Mouse (Mus musculus) central nervous system, embryonic 11.5 days (tissue): Measurements from ENCODE around the gene Wsb2. TPM values are rescaled to one million over a fixed set of nuclear protein-coding genes. Genes with fewer than 3 reads are reported as not detected.

Experiments used
- polyA plus RNA-seq: library from polyadenylated mRNA; depleted of rRNA; stranded (reverse); fragments of >200 nt; gene quantifications from 2 replicates; pipeline ENCODE4 v1.2.3, GENCODE M21; 2012; rRNA removed

Wsb2 gene
- 56.5 and 70.5 TPM in 2 replicates for polyA plus RNA-seq

DNA sequence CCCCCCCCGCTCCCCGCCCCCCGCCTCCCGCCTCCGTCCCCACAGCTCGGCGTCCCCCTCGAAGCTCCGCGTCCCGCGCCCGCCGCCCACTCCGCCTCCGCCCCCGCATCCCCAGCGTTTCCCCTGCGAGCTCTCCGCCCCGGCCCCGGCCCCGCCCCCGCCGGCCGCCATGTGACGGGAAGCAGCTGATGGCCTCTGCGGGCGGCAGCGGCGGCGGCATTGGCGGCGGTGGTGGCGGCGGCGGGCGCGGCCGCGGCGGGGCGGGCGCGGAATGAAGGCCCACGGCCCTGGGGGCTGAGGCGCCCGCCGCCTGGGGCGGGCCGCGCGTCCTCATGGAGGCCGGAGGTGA, at the start of gene Wsb2:
Wsb2 (plus strand) TSS at position 176 of the 349 bp plus-strand sequence.

DNA sequence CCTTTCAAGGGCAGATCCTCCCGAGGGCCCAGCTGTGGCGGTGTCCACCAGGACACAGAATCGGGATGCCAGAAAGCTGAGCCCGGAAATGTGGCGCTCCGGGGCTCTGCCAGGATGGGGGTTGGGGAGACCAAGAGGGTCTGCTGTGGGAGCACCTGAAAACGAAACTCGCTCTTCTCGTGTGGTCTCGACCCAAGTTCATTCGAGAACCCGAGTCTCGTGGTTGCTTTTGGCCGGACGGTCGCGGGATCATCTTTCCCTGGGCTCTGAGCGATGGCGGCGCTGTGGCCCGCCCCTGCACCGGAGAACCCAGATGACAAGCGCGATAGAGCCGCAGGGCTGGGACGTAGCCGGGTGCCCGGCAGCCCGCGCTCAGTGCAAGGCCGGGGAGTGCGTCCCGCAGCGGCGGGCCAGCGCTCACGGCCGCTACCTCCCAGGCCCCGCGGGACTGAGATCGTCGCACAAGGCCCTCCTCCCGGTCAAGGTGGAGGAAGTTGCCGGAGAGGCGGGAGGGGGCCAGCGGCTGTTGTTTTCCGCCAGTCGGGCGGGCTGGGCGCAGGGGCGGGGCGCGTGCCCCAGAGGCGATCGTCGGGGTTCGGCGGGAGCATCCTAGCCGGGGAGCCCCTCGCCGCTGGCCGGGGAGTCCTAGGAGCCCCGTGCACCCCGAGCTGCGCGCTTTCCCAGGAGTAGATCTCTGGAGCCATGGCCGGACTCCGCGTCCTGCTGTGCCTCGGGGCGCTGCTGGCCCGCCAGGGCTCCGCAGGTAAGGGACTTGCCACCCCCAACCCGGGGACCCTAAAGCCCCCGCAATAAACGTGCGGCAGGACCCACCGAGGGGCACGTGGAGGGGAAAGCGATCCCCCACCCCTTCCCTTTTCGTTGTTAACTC, 38.1 kb upstream of the Wsb2 start, which contains the start of gene Vsig10:
Vsig10 (plus strand) TSS at position 343 of the 889 bp plus-strand sequence.

DNA sequence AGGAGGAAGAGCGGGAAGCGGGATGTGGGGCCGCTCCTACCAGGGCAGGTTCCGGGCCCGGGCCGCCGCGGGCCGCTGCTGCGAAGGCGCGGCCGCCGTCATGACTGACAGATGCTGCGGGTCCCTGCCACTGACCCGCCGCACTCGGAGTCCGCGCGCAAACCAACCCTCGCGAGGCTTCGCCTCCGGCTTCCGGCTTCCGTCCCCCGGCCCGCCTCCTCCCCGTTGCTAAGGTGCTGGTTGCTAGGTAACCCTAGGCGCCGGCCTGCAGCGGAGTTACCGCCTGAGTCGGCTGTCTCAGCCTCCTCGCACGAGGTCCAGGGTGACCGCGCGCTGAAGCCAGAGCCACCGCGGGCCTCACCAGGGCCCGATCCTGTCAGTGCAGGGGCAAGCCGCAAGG, 31.8 kb downstream of the Wsb2 start, which contains the start of gene Rfc5:
Rfc5 (minus strand) TSS at position 171 of the 400 bp plus-strand sequence.

DNA sequence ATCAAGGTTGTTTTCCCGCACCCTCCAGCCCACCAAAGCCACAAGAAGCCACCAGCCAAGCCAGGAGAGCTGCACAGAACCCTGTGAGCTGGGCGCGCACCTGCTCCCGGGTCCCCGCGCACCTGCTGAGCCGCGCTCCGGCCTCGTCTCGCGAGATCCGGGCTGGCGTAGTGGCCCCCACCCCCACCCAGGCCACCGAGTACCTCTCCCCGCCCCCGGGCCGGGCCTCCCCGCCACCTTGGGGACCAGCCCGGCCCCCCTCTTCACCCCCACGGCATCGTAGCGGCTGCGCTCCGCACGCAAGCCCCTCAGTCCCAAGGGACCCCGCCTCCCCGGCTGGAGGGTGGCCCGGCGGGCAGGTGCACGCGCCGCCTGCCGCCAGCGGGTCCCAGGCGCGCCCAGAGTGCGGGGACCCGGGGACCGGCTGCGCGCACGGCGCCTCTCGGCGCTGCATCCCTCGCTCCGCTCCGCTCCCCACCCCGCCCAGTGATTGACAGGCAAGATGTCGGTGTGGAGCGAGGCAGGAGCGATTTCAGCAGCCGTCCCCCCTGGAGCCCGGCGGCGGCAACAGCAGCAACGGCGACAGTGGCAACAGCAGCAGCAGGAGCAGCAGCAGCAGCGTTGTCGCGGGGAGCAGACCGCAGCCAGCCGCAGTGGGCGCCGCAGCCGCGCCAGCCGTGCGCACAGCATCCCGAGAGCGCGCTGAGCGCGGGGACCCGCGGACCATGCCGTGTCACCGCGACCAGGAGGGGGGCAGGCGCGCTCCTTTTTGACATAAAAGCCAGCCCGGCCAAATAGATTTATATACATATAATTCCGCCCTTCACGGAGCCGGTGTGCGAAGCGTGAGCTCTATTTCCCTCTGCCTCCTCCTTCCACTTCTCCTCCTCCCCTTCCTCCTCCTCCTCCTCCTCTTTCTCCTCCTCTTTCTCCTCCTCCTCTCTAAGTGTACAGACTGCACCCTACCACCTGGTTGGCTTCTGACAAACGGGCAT, 56.7 kb downstream of the Wsb2 start, which contains the start of gene Ksr2:
Ksr2 (plus strand) TSS at position 494 of the 995 bp plus-strand sequence.

Other genes with a start within 250 kb of the Wsb2 start
- gene Suds3, start 241.2 kb upstream of the Wsb2 start, polyA plus RNA-seq: 86.9 and 133 TPM in 2 replicates
- gene Taok3, start 237.2 kb upstream of the Wsb2 start, polyA plus RNA-seq: 11.6 and 14.3 TPM in 2 replicates
- 402 and 587 TPM in 2 replicates for gene Pebp1, start 69.7 kb upstream of the Wsb2 start, polyA plus RNA-seq
- gene Vsig10, start 38.2 kb upstream of the Wsb2 start, polyA plus RNA-seq: 4.2 and 5.4 TPM in 2 replicates
- 60.6 and 64.4 TPM in 2 replicates for gene Rfc5, start 31.7 kb downstream of the Wsb2 start, polyA plus RNA-seq
- 0.96 and 1.2 TPM in 2 replicates for gene Ksr2, start 56.7 kb downstream of the Wsb2 start, polyA plus RNA-seq